Mouse (Mus musculus) NIH3T3 (cell line): ENCODE measurements at regions not wholly inside any gene's neighbourhood (a gene's known extent, or its start where the extent isn't known, plus 50 kb on each side); places are given as distances from the start of the nearest gene placed in this dataset.
"Not testable (repeated sequence)": the region's sequence is repeated elsewhere in the genome, so short reads cannot be mapped to it uniquely, and the experiment has no call there.

Experiments
- DNase-seq: peaks from one replicate; pipeline ENCODE4 v3.0.0-alpha.2; 2012; ENCODE audit warnings: low read depth

DNA sequence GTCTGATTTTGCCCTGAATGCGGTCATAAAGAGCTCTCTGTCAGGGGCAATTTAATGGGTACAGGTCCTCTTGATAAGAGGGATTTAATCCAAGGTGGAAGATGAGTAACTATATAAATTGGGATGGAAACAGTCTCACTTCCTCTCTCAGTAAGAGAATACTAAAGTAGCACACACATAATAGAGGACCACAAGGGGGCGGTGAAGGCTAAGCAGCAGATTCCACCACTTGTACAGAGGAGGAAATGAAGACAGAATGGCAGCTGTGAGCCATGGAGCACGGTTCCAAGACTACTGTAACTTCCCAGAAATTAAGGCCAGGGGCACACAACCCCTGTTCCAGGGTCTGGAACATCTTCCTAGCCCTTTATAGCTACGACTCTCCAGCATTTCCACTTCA is 262.6 kb upstream of the Ywhaq start:
- DNase-seq, result peak; percentile 23

DNA sequence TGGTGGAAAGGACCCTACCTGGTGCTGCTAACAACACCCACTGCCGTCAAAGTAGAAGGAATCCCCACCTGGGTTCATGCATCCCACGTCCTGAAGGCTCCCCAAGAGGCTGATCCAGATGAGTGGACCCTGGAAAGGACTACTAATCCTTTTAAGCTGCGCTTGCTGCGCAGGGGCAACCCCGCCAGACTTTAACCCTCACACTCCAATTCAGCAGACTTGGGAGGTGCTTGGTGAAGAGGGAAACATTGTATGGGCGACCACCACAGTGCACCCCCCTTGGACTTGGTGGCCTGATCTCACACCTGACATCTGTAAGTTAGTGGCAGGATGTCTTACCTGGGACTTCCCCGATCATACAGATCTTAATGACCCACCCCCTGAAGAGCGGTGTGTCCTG is 231.9 kb upstream of the Ywhaq start:
- not testable (repeated sequence) for DNase-seq

DNA sequence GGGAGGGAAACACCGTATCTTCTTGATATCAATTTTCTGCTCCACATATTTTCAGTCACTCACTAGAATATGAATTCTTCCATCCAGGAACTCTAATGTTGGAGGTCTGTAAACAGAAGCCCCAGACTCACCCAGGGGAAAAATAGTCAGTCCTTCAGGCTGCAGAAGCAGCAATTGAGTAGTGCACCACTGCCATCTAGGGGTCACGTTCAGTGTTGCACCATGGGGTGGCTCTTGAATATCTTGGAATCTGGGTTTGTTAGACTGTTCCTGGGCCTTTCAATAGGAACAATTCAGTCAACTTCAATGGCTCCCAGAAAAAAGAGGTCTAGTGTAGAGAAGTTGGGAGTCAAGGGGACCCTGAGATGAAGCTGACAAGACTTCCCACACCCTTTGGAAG is 196.3 kb upstream of the Ywhaq start:
- DNase-seq, result not testable (repeated sequence)

DNA sequence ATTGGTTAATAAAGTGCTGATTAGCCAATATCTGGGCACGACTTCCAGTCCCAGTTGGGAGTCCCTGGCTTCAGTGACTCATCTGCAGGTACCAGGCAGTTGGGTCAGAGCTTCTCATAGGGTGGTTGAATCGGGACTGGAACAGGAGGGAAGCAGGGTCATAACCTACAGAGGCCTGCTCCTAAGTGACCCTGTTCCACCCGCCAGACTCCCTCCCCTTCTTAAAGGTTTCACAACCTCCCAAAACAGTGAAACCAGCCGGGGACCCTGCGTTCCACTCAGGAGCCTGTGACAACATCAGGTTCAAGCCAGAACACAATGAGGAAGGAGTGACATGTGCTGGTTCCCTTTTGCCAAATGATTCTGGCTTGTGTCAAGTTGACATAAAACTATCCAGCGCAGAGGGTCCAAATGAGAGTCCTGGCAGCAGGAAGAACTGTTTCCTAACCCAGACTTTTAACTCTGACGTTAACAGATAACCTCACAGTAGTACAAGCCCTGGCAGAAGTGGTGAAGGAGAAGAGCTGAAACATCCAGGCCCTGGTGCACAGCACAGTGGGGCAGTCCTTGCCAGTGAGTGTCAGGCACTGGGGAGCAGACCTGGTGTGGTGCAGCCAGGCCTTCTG is 151.1 kb upstream of the Ywhaq start:
- DNase-seq, result no peak

DNA sequence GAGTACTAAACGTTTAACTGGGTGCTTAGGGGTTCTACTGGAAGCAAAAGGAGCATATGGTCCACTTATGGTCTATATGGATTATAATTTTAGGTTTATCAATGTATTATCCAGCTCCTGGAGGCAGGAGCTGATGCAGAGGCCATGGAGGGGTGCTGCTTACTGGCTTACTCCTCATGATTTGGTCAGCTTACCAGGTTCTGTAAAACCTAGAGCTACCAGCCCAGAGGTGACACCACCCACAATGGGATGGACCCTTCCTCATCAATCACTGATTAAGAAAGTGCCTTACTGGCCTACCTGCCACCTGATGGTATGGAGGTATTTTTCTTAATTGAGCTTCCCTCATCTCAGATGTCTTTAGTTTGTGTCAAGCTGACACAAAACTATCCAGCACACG is 126.5 kb upstream of the Ywhaq start:
- not testable (repeated sequence) for DNase-seq

DNA sequence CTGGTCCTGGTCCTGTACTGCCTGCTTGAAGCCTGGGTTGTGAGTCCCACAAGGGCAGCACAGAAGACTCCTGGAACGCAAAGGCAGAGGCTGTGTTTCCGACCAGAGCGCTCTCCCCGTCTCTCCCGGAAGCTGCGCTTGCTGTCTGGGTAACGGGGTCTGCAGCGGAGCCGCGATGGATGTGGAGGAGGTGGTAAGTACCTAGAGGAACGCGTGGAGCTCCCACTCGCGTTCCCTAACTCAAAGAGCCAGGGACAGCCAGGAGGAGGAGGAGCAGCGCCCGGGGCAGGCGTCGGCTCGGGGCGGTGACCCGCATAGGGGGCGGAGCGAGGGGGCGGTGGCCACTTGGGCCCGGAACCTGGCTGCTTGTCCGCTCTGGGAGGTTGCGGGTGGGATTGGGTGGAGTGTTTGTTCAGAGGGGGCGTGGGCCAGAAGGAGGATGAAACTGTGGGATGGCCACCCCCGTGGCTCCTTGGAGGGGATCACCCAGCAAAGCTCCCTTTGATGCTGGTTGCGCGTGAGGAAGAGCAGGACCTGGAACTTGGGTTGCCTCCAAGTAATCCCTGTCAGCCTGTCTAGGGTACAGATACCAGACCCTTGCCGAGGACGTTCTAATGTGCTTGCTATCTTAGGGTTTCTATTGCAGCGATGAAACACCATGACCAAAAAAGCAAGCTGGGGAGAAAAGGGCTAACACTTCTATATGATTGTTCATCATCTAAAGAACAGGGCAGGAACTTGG is 125.9 kb upstream of the Ywhaq start:
- peak; percentile 86 for DNase-seq

DNA sequence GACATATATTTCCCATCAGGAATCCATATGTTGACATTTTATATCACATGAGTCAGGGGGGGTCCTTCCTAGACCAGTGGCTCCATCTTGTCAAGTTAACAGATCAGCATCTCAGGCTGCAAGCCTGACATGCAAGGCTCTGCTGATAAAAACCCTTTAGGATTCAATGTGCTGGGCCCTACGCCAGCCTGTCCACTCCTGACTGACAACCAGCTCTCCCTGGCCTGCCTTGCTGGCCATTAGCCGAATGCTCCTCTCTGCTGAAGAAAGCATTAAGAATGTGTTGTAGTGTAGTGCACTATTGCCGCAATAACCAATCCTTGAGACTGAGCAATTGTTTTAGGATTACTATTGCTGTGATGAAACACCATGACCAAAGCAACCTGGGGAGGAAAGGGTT is 114.3 kb upstream of the Ywhaq start:
- DNase-seq, result peak; percentile 54

DNA sequence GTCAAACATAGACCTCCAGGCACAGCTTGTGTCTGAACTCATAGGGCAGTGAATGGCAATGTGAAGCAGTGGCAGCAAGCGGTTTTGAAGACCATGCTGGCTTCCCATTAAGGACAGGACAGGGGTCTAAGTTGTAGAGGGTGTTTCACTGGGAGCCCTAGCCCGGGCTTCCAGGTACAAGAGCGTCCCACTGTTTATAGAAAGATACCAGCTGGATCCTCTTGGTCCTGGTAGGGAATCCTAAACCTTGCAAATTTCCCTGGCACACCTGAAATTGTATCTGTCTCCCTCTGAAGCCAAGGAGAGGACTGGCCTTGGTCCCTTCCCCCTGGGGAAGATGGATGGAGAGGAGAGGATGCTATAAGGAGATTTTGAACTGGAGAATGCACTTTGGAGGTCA is 111.9 kb upstream of the Ywhaq start:
- not testable (repeated sequence) for DNase-seq

DNA sequence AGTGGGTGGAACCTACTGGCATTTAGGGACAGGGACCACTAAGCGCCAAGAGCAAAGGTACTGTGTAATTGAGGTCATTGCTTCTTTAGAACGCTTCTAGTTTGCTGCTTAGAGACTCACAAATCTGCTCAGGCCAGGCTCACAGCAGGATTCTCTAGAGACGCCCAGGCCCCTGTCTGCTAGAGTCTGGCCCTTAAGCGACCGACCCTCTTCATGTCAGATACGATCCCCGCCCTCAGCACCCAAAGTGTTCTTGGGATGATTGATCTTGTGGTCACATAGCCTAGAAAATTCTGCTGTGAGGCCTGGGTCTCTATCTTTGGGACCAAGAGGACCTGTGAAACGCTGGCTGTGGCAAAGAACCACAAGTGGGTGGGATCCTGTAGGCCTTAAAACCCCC is 109.9 kb upstream of the Ywhaq start:
- not testable (repeated sequence) for DNase-seq

DNA sequence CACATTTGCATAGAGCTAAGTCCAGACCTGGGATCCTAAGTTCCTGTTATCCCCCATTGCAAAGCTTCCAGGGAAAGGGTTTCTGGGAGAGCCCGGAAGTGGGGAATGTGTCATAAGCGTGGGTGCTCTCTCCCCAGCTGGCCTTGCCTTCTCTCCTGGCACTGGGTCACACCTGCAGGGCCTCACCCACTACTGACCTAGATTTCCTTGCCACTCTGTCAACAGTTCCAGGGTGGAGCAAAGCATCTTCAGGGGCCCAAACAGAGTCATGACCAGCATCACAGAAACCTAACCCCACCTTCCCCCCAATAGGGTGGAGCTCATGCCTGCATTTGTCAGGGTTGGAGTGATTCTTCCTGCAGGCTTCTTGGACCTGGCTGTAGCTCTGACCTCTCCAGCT is 109.5 kb upstream of the Ywhaq start:
- not testable (repeated sequence) for DNase-seq

DNA sequence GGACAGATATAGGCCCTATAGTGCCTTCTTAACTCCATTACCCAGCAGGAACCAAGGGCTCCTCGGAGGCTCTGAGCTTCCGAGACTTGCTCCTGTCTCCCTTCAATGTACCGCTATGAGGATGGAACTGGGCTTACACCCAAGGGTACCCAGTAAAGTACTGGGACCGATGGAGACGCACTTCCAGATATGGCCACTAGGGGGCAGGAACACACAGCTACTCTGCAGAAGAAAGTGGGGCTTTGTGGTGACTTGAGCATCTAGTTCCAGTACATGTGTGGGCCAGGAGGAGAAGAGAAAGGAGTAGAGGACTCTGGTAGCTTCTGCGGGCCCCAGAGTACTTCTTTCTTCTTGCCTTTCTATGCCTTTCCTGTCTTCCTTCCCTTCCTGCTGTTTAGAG is 108.1 kb upstream of the Ywhaq start:
- peak; percentile 22 for DNase-seq

DNA sequence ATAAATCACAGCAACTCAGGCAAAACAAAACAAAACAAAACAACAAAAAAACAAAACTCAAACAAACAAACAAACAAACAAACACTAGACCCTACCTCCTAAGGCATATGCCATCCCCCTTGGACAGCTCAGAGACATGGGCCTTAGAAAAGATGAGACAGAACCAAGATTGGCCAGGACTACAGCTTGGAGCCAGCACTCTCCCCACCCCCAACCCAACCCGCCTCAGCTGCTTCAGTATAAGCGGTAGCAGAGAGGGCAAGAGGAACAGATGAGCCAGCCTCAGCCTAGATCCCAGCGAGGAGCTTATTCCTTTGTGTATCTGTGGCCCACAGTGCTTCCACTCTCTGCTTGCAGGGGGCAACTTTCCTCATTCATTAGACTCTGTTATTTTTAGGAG is 105.2 kb upstream of the Ywhaq start:
- no peak for DNase-seq

DNA sequence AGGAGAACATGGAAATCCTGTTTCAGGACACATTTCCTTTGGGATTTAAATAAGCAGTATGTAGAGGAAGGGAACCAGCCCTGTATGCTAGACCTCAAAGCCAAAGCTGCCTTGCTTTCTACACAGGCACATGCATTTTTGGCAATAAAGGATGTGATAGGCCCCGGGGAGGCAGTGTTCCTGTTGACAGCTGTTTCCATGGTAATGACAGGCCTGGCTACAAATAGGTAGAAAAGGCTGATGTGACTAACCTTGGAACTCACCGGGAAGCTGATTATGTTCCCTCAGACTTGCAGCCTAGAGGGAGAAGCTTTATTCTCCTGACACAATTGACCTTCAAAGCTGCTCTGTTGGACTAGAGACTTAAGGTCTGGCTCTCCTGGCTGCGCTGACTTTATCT is 101.6 kb upstream of the Ywhaq start:
- no peak for DNase-seq

DNA sequence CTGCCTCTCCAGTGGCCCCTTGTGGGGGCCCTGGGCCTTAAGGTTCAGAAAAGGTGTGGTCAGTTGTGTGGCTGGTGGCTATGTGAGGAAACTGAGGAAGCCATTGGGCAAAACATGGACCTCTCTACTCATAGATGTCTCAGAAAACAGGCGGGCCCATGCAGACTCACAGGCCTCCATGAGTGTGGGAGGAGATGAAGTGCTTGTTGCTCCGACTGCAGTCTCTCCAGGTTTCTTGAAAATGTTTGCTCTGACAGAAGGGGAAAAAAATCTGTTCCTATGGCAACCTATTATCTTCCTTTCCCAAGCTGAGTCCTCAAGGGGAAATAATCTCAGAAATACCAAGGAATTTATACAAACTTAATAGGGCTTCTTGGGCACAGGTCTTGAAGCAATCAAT is 95.3 kb upstream of the Ywhaq start:
- no peak for DNase-seq

DNA sequence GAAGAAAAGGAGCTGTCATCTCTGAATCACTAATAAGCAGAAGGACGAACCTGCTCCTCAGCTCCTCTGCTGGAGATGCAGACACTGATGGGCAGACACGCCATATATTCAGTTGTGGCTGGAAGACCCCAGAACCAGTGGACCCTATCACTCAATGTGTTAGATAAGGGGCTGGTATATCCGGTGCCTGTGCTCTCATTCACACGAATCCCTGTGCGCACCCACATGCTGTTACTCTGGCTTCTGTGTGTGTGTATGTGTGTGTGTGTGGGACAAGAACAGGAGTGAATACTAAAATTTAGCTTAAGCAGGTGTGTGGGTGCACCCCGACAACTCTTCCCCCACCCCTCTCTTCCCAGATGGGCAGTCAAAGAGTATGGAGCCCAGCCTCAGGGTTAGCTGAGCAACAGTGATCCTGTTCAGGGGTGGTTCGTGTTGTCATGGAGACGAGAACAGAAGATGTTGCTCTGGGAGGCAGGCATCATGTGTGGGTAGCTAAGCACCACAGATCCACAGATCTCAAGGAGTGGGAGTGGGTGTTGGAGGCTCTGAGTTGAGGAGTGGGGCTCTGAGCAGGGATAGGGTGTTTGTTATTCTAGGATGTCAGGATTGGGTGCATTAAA is 93.7 kb upstream of the Ywhaq start:
- no peak for DNase-seq

DNA sequence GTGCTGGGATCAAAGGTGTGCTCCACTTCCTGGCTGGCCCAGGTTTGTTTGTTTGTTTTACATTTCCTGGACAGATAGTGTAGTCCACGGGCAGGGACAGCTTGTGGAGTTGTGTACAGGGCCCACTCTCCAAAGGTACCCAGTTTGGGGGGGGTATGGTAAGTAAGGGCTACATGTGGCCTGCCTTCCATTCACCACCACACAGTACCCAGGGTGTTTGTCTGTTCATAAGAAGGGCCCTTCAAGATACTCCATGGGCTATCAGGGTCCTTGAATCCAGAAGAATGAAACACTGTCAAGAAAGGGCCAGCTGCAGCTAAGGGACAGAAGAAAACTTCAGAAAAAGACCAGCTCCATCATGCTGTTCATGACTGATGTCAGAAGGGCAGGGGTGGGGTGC is 89.6 kb upstream of the Ywhaq start:
- no peak for DNase-seq

DNA sequence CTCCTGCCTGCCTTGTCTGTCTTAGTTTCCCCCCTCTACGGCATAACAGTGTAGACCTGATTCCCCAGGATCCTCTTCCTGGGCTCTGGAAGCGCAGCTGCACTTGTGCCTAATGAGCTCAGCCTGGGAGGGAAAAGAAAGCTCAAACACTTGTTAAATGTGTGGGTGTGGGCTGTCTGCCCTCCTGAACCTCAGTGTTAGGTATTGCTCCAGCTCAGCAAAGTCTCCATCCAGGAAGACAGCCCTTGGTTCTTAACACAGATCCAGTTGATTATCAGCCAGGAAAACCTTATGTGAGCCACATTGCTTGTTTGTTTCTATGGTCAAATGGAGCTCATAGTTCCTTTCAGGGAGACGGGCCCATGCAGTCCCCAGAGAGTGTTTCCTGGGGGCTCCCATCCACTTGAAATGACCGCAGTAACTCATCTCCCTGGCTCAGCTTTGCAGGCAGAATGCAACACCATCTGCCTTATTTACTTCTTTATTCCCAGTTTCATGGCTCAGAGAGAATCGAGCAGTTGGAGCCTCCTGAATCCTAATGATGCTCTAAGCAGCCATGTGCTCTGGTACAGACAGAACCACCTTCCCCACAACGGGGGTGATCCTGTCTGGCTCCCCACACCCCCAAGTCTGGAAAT is 88.4 kb upstream of the Ywhaq start:
- DNase-seq, result no peak

DNA sequence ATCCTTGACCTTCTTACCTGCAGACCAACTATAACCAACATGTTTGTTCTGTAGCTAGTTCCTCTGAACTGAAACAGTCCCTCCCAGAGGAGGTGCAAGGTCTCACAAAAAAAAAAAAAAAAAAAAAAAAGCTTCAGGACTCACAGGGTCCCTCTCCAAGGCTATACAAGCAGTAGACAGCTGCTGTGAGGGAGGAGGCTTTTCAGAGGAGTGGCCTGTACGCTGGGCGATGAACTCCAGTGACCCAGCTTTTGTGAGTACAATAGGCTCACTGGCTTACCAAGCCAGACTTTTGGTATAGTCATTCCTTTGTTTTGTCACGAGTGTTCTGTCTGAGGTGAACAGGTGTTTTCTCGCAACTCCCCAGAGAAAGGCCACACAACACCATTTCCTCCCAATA is 85.8 kb upstream of the Ywhaq start:
- no peak for DNase-seq

DNA sequence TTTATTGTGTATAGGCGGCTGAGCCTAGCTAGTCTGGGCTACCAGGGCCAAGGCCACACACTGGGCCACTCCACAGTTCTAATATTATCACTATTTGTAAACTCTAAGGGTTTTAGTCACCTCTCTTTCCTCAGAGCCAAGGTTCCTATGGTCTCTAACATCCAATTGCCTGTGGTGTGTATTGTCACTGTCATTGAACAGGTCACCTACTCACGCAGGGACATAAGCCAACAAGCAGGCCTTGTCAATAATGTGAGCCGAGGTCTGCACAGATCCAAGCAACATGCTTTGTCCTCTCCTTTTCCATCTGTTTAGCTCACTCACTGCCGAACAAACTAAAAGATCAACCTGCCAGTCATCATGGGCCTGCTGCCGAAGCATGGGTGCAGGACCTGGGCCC is 79.5 kb upstream of the Ywhaq start:
- no peak for DNase-seq

DNA sequence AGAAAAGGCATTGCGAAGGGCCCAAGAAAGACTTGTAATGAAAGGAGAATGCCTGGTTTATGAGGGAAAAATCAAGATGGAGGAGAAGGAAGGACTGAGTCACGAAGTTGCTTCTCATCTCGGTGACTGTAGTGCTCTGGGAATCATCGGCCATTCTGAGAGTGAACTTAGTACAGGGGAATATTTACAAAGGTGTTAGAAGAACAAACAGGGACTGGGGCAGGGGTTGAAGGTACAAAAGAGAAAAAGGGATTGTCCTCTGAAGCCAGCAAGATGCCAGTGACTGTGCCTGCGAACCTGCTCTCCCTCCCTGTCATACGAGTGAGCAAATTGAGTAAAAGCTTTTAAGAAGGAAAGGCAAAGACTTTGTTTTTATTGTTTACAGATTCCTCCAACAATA is 78.1 kb upstream of the Ywhaq start:
- no peak for DNase-seq

DNA sequence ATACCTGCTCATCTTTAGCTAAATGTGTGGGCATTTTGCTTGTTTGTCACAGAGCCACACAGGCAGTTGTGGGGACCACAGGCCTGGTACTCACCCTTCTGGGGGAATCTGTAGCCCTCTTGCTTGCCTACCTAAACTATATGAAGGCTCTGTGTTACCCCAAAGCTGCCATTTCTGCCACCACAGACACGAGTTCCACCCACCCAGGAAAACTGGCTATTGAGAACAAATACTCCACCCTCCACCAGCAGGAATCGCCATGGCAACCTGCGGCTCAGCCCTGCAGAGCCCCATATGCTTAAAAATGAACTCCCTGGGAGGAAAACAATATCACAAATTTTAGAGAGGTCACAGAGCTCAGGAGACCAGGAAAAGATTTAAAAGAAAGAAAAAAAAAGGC is 76.0 kb upstream of the Ywhaq start:
- DNase-seq, result no peak

DNA sequence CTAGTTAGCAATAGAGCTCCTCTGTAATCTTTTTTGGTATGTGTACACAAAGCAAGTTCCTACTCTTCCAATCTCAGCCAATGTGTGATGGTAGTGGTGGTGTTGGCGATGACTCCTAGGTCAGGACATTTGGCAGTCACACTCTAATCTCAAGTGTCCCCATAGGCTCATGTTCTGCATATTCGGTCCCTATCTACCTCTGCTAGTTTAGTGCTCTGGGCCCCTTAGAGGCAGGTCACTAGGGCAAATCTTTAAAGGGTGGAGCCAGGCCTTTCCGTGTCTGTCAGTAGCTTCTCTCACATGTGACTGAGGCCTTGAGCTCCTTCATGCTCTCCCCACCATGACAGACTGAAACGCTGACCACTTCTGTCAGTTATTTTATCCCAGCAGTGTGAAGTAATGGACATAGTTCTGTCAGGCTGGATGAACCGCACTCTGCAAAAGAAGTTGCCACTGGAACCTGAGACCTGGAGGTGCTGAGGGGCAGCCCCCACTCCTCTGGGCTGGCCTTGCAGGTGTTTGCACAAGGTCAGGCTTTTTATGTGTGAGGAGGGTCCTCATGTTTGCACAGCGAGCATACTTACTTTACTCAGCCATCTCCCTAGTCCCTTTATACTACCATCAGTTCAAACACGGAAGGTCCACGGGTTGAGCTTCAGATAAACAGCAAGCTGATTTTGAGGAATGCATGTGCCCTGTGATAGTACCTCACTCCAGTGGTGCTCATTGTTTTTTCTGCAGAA is 75.3 kb upstream of the Ywhaq start:
- DNase-seq, result no peak
